Mouse (Mus musculus): ENCODE data around the gene Mecom.

DNA sequence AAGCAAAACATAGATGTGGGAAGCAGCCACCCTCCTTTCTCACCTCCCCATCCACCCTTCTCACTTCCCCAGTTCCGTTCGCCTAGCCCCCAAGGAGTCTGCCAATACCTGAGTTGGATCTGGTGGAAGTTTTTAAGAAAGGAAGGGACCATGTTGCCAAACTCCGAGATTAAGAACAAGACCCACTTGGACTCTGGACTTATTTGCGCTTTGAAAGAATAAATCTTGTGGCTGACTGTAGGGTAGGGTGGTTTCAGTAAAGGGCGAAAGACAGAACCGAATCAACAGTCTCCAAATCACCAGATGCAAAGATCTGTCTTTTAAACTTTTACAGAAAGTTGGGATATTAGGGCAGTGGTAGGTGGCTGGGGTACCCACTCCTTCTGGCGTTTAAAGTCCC lies 36.0 kb downstream of the Mecom start:
- TF ChIP-seq CTCF (IDR thresholded peaks at IDR 0.05; ENCODE audit: borderline replicate concordance, insufficient read depth, low read length) (no peak), POLR2A (IDR thresholded peaks at IDR 0.05; ENCODE audit: low read depth, low read length) (no peak)
